Mouse (Mus musculus): ENCODE data around the gene Tbc1d9.

DNA sequence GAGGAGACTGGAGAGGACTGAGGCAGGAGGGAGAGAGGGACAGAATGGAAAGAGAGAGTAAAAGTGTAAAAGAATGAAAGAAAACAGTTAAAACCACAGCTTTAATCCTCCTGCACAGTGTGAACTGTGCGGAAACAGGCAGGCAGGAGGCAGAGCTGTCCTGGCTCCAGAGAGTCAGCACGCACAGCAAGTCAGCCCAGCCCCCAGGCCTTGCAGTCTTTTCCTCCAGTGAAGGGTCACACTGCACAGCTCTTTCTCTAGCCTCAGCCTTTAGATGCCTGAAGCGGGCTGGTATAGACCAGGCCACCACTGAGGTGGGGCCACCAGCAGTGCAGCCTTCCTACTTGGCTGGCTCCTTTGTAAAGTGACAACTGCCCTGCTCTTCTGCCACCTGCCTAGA lies 155.4 kb downstream of the Tbc1d9 start:
- TF ChIP-seq POLR2A (IDR thresholded peaks at IDR 0.05; ENCODE audit: low read depth, low read length) (no peak), CTCF (IDR thresholded peaks at IDR 0.05; ENCODE audit: borderline replicate concordance, insufficient read depth, low read length) (no peak)
